Mouse (Mus musculus) gastrocnemius, postnatal 4 days (tissue): ENCODE measurements around the gene Mapkapk3. TPM values are rescaled to one million over a fixed set of nuclear protein-coding genes. Genes with fewer than 3 reads are reported as not detected.
"Not testable (repeated sequence)": the region's sequence is repeated elsewhere in the genome, so short reads cannot be mapped to it uniquely, and the experiment has no call there.

Experiments used
- DNase-seq, 2 experiments: peaks; one replicate each; pipeline ENCODE4 v3.0.0; 2021 to 2022; ENCODE audit warnings: low spot score in 2 of 2, mixed read lengths in 2 of 2
- total RNA-seq, 2 experiments: library from RNA; stranded (reverse); gene quantifications; 2 replicates each; pipeline ENCODE4 v1.2.3; 2021

The Mapkapk3 gene
- total RNA-seq, 2 experiments from 2014 or later = 19.7 to 22.8 TPM

GRCm38 (mm10) chr9:107307886-107308285 is 18.2 kb upstream of the Mapkapk3 start:
- peak in 1 of 2 experiments; percentile 74 for DNase-seq

- DNase-seq = no peak
Observed at GRCm38 (mm10) chr9:107307099-107307872, 17.6 kb upstream of the Mapkapk3 start.

DNA sequence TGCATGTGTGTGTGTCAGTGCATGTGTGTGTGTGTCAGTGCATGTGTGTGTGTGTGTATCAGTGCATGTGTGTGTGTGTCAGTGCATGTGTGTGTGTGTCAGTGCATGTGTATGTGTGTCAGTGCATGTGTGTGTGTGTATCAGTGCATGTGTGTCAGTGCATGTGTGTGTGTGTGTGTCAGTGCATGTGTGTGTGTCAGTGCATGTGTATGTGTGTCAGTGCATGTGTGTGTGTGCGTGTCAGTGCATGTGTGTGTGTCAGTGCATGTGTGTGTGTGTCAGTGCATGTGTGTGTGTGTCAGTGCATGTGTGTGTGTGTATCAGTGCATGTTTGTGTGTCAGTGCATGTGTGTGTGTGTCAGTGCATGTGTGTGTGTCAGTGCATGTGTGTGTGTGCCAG is 17.0 kb upstream of the Mapkapk3 start:
- DNase-seq = not testable (repeated sequence)

- DNase-seq = no peak
Observed at GRCm38 (mm10) chr9:107305601-107306542, 16.2 kb upstream of the Mapkapk3 start.

GRCm38 (mm10) chr9:107305012-107305411 is 15.3 kb upstream of the Mapkapk3 start:
- no peak for DNase-seq

GRCm38 (mm10) chr9:107304383-107304782 is 14.7 kb upstream of the Mapkapk3 start:
- no peak for DNase-seq

DNA sequence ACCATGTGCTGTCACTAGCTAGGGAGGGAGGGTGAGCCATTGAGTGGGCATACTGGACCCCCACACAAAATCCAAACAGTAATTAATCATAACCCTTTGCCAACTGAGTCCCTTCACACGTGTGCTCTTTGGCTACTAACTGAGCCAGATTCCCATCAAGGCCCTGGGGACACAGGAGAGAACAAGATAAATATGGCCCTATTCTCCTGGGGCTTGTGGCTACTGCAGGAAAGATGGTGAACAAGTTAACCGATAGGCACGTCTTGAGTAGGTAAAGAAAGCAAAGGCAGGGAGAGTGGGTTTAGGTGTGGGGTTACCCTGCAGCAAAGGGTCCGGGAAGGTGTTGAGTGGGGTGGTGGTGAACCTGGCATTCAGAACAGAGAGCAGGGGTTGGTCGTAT is 14.2 kb upstream of the Mapkapk3 start:
- no peak for DNase-seq

DNA sequence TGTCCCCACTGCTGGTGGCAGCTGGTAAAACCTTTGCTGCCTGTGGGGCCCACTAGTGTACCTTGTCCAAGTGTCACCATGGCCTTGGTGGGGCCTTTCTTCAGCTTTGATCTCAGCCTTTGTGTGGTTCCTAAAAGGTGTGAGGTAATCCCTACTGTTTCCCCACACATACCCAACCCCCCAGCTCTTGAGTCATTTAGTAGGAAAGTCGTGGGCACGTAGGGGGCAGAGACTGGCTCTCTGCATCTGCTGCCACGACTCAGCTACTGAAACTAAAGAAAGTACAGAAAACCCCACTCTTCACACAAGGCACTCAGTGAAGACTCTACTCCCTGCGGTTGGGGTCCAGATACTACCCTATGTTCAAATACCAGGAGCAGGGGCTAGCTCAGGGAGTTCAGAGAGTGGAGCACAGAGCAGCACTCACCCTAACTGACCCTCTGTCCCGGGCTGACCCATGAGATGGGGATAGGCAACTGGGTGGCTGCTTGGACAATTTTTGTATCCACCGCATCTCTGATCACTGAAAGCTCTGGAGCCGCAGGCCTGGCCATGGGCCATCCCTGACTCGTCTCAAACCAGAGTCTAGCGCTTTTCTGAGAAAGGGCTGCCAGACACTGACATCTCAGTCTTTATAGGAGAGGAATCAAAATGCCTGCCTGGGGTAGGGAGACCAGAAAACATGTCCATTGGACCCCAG is 13.6 kb upstream of the Mapkapk3 start:
- DNase-seq = no peak

- DNase-seq = no peak
Observed at GRCm38 (mm10) chr9:107302592-107302991, 12.9 kb upstream of the Mapkapk3 start.

DNA sequence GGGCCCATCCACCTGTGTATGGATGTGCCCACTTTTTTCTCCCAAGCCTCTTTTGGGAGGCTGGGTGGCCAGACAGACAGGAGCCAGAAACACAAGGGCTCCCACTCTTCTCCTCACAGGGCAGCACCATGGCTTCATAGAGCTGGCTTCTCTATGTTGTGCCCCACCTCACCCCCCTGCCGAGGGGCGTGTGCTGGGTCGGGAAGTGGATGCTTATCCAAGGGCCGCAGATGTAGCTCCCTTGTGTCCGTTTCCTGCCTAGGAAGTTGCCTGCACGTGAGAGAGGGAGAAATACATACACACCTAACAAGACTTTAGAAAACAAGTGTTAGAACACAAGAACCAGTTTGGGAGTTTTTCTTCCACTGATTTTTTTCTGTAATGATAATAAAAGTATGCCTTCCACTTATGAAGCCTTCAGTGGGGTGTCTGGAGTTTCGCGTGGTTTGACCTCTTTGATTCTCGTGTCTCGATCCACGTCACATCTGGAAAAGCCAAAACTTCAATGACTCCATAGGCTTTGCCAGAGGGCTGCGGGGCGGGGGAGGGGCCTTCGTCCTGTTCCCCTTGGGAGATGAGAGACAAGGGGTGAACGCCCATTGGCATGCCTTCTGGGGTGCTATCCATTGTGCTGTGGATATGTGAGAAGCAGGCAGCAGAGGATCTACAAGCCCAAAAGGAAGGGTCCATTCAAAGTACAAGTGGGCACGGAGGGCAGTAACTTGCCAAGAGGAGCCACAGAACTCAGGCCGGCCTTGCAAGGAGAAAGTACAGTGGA is 12.1 kb upstream of the Mapkapk3 start:
- DNase-seq = no peak

DNA sequence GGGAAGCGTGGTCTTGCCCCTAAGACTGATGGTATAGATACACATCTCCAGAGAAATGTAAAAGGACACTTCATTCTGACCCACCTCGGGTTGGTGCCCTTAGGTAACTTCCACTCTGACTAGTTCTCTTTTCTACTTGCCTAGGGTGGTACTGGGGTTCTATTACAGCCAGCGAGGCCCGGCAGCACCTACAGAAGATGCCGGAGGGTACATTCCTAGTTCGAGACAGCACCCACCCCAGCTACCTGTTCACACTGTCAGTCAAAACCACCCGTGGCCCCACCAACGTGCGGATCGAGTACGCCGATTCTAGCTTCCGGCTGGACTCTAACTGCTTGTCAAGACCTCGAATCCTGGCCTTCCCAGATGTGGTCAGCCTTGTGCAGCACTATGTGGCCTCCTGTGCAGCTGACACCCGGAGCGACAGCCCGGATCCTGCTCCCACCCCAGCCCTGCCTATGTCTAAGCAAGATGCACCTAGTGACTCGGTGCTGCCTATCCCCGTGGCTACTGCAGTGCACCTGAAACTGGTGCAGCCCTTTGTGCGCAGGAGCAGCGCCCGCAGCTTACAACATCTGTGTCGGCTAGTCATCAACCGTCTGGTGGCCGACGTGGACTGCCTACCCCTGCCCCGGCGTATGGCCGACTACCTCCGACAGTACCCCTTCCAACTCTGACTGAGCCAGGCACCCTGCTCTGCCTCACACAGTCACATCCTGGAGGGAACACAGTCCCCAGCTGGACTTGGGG is 10.7 kb upstream of the Mapkapk3 start:
- no peak for DNase-seq

DNA sequence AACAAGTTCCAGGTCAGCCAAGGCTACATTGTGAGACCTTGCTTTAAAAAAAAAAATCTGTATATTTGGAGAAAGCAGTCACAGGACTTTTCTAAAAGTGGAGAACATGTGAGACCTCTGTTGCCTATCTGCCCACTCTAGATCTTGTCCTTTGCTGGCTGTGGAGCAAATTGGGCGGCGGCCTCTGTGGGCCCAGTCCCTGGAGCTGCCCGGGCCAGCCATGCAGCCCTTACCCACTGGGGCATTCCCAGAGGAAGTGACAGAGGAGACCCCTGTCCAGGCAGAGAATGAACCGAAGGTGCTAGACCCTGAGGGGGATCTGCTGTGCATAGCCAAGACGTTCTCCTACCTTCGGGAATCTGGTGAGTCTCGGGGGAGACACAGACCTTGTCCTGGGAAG is 10.1 kb upstream of the Mapkapk3 start:
- DNase-seq = no peak

GRCm38 (mm10) chr9:107298876-107299275 is 9.2 kb upstream of the Mapkapk3 start:
- no peak for DNase-seq

GRCm38 (mm10) chr9:107298059-107298780 is 8.5 kb upstream of the Mapkapk3 start:
- DNase-seq = no peak

GRCm38 (mm10) chr9:107297658-107298057 is 8.0 kb upstream of the Mapkapk3 start:
- no peak for DNase-seq

GRCm38 (mm10) chr9:107297059-107297458 is 7.4 kb upstream of the Mapkapk3 start:
- DNase-seq = no peak

GRCm38 (mm10) chr9:107296501-107296965 is 6.9 kb upstream of the Mapkapk3 start:
- peak; percentile 77 to 92 for DNase-seq

DNA sequence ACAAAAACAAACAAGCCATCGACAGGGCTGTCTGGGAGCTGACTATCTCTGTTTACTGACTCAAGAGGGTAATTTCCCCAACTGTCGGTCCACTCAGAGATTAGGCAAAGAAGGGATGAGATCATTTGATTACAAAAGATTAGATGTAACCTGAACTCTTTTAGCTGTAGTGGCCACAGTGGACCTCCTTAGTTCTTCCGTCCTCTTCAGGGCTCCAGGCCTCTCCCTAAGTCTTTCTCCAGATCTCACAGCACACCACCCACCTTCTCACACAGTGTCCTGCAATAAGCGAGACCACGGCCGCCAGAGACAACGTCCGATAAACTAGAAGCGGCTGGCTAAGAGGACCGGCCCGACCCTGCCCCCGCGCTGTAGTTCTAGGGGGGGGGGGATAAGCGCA is 6.4 kb upstream of the Mapkapk3 start:
- no peak for DNase-seq

DNA sequence AAGGTAGTCTGAATTCAATTTTAAA is 6.2 kb upstream of the Mapkapk3 start, which contains the start of gene Cish:
TSS of gene Cish (plus strand) at position 11 of the 25 bp plus-strand sequence.
- DNase-seq = no peak

DNA sequence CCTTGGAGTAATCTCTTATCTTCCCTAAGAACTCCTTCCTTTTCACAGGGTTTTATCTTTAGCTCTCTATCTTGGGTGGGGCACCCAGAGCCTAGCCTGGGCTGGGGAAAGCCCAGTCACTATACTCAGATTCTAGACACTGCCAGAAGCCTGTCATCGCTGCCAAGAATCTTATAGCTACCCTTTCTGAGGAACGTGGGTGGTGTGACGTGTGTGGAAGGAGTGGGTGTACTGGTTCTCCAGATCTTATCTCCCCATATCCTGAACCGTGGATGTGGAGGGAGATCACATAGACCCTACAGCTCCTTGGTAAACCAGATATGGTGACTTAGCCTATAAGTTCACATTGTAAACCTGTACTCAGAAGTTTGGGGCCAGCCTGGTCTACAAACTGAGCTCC is 5.9 kb upstream of the Mapkapk3 start:
- DNase-seq = no peak
